Mouse (Mus musculus) ovary, adult 10 weeks (tissue): ENCODE measurements around the gene Odf2. TPM values are rescaled to one million over a fixed set of nuclear protein-coding genes. Genes with fewer than 3 reads are reported as not detected.

Experiments used
- polyA plus RNA-seq: library from polyadenylated mRNA; stranded (reverse); fragments of 350-450 nt; fragmentation: Illumina TruSeq; extraction: RNeasy Lipid Tissue Mini Kit (QIAGEN cat#74804); gene quantifications from one replicate; pipeline ENCODE4 v1.2.3, GENCODE M21; 2014

Odf2 gene
- 10.1 TPM for polyA plus RNA-seq

GRCm38 (mm10) chr2:29889066-29889944, at the start of gene Odf2:
Gene Odf2, plus strand, starts transcription at chr2:29889221.

GRCm38 (mm10) chr2:29868949-29869645, 19.9 kb upstream of the Odf2 start, which contains the start of gene Cercam:
Gene Cercam, plus strand, starts transcription at chr2:29869164.

DNA sequence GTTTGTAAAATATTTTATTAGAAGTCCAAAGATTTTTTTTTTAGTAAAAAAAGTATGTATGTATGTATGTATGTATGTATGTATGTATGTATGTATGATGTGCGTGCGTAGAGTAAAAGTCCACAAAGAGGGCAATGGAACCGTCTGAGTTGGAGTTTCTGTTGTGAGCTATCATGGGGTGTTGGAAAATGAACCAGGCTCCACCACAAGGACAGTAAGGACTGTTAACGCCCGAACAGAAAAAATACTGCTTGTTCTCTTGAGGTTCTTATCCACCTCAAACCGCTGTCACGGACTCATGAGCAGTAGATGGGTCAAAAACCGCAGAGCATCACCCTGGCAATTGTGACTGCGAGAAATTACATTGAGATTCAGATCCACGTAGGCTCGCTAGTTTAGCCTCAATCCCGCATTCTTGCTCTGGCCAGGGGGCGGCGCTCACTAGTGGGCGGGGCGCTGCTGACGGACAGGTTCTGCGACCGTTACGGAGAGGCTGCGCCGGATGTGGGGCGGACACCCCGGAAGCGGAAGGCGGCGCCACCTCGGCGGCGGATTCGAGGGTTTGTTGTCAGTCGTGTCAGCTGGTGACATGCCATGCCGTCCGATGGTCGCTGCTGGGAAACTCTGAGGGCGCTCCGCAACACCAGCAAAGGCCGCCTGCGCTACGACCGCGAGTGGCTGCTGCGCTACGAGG, 46.0 kb downstream of the Odf2 start, which contains the start of gene Gle1:
Gle1 (plus strand) TSS at position 521 of the 694 bp plus-strand sequence.

DNA sequence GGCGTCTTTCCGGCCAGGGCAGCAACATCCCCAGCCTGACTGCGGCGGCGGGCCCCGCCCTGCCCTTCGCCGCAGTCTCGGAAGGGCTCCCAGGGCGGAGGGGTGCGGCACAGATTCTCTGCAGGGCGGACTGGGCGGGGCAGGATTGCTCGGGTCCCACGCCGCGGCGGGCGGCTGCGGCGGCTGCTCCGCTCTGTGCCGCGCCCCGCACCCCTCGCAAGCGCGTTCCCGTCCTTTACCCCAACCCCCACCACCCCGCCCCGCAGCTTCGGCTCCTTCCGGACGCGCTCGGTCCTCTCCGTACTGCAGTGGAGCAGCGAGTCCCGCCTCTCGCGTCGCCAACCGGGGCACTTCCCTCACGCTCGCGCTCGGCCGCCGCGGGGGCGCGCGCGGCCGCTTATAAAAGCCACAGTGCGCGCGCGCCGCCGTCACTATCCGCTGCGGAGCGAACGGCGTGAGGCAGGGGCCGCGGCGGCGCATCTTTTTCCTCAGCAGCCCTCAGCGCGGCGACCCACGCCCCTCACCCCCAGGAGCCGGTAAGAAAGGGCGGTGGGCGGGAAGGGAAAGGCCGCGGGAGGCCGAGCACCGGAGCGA, 76.3 kb downstream of the Odf2 start, which contains the start of gene Sptan1:
Sptan1 (plus strand) TSS at position 311 of the 594 bp plus-strand sequence.

Other genes with a start within 250 kb of the Odf2 start
- not detected for gene Gm13420, start 137.5 kb upstream of the Odf2 start, polyA plus RNA-seq
- not detected for gene Gm13547, start 129.9 kb upstream of the Odf2 start, polyA plus RNA-seq
- 2.2 TPM for gene Coq4, start 101.7 kb upstream of the Odf2 start, polyA plus RNA-seq
- gene Trub2, start 100.7 kb upstream of the Odf2 start, polyA plus RNA-seq: 6.4 TPM
- 1.1 TPM for gene Slc27a4, start 86.6 kb upstream of the Odf2 start, polyA plus RNA-seq
- gene Urm1, start 69.1 kb upstream of the Odf2 start, polyA plus RNA-seq: 1.3 TPM
- 4.0 TPM for gene Cercam, start 20.1 kb upstream of the Odf2 start, polyA plus RNA-seq
- 10.7 TPM for gene Gle1, start 46.2 kb downstream of the Odf2 start, polyA plus RNA-seq
- 52.6 TPM for gene Sptan1, start 76.3 kb downstream of the Odf2 start, polyA plus RNA-seq
- gene Wdr34, start 159.7 kb downstream of the Odf2 start, polyA plus RNA-seq: 0.83 TPM
- 804 TPM for gene Set, start 168.2 kb downstream of the Odf2 start, polyA plus RNA-seq
- not detected for gene Pkn3, start 188.5 kb downstream of the Odf2 start, polyA plus RNA-seq
- gene Zdhhc12, start 204.4 kb downstream of the Odf2 start, polyA plus RNA-seq: 1.3 TPM
- 1.5 TPM for gene Zer1, start 235.4 kb downstream of the Odf2 start, polyA plus RNA-seq
- 11.6 TPM for gene Tbc1d13, start 244.5 kb downstream of the Odf2 start, polyA plus RNA-seq